Mouse (Mus musculus): ENCODE measurements at regions not wholly inside any gene's neighbourhood (a gene's known extent, or its start where the extent isn't known, plus 50 kb on each side); places are given as distances from the start of the nearest gene placed in this dataset.

- TF ChIP-seq CTCF (IDR thresholded peaks at IDR 0.05; ENCODE audit: low read depth, low read length) = no peak
- no peak for TF ChIP-seq GATA1 (IDR thresholded peaks at IDR 0.05; ENCODE audit: borderline replicate concordance, low read length)
- no peak for TF ChIP-seq GATA2 (IDR thresholded peaks at IDR 0.05; ENCODE audit: borderline replicate concordance, low read depth, low read length)
- no peak for TF ChIP-seq TAL1 (conservative IDR thresholded peaks at IDR 0.05; ENCODE audit: low read depth, low read length)
Measured at GRCm38 (mm10) chr2:115402246-115402645, 179.3 kb upstream of the BC052040 start.
